Mouse (Mus musculus): ENCODE data around the gene Josd1. TPM values are rescaled to one million over a fixed set of nuclear protein-coding genes. Genes with fewer than 3 reads are reported as not detected.

The Josd1 gene
- polyA plus RNA-seq, 1 experiment from 2014 or later, result 15.3 TPM

- Histone ChIP-seq H3K27ac (ENCODE audit: low read length) (no peak overlapping the region), H3K9ac (replicated peaks; ENCODE audit: low read depth, low read length) (no peak overlapping the region), H3K4me3 (ENCODE audit: low read depth, low read length) (no peak overlapping the region), H3K4me1 (ENCODE audit: control insufficient read depth, insufficient read depth, low read length) (no peaks in the 10 kb centered on the region), H3K36me3 (ENCODE audit: control insufficient read depth, insufficient read depth, low read length) (no peaks in the 10 kb centered on the region), H3K9me3 (ENCODE audit: control insufficient read depth, low read depth, low read length) (no peaks in the 10 kb centered on the region), H3K4me2 (replicated peaks; ENCODE audit: low read depth, low read length) (no peak overlapping the region), H3K27me3 (ENCODE audit: control insufficient read depth, insufficient read depth, low read length) (no peaks in the 10 kb centered on the region)
- ATAC-seq (ENCODE audit: insufficient number of reproducible peaks, insufficient read depth, low FRiP score, low read depth), result no peak
- WGBS, result 68% methylated on average over 2 of the region's 2 CpGs
Measured at GRCm38 (mm10) chr15:79645483-79645882, 42.2 kb downstream of the Josd1 start.

- H3K9ac ChIP-seq (replicated peaks; ENCODE audit: low read depth, low read length), result no peak overlapping the region
- no peak overlapping the region for H3K4me3 ChIP-seq (ENCODE audit: low read depth, low read length)
- 53% methylated on average over 12 of the region's 12 CpGs for WGBS
- no peaks in the 10 kb centered on the region for H3K4me1 ChIP-seq (ENCODE audit: control insufficient read depth, insufficient read depth, low read length)
- H3K9me3 ChIP-seq (ENCODE audit: control insufficient read depth, low read depth, low read length), result no peaks in the 10 kb centered on the region
- no peak overlapping the region for H3K27ac ChIP-seq (ENCODE audit: low read length)
- H3K27me3 ChIP-seq (ENCODE audit: control insufficient read depth, insufficient read depth, low read length), result no peaks in the 10 kb centered on the region
- no peak overlapping the region for H3K4me2 ChIP-seq (replicated peaks; ENCODE audit: low read depth, low read length)
- H3K36me3 ChIP-seq (ENCODE audit: control insufficient read depth, insufficient read depth, low read length), result no peaks in the 10 kb centered on the region
- ATAC-seq (ENCODE audit: insufficient number of reproducible peaks, insufficient read depth, low FRiP score, low read depth), result no peak
Measured at GRCm38 (mm10) chr15:79641135-79641817, 46.4 kb downstream of the Josd1 start.

GRCm38 (mm10) chr15:79630471-79630870 is 57.2 kb downstream of the Josd1 start:
- Histone ChIP-seq H3K9me3 (ENCODE audit: control insufficient read depth, low read depth, low read length) (no peaks in the 10 kb centered on the region), H3K4me2 (replicated peaks; ENCODE audit: low read depth, low read length) (no peak overlapping the region), H3K4me1 (ENCODE audit: control insufficient read depth, insufficient read depth, low read length) (no peaks in the 10 kb centered on the region), H3K9ac (replicated peaks; ENCODE audit: low read depth, low read length) (no peak overlapping the region), H3K27ac (ENCODE audit: low read length) (no peak overlapping the region), H3K27me3 (ENCODE audit: control insufficient read depth, insufficient read depth, low read length) (no peaks in the 10 kb centered on the region), H3K36me3 (ENCODE audit: control insufficient read depth, insufficient read depth, low read length) (no peaks in the 10 kb centered on the region), H3K4me3 (ENCODE audit: low read depth, low read length) (no peak overlapping the region)
- 60% methylated on average over 2 of the region's 2 CpGs for WGBS
- no peak for ATAC-seq (ENCODE audit: insufficient number of reproducible peaks, insufficient read depth, low FRiP score, low read depth)

Other genes with a start within 250 kb of the Josd1 start
- 64.3 and 70.3 TPM in 2 replicates for gene Csnk1e, start 232.4 kb downstream of the Josd1 start, polyA plus RNA-seq (2014; fragmentation: Nextera tagmentation; extraction: Ambion mirVana)
- gene Kcnj4, start 182.7 kb downstream of the Josd1 start, polyA plus RNA-seq (2014; fragmentation: Nextera tagmentation; extraction: Ambion mirVana), result not detected in 2 replicates
- gene Kdelr3, start 171.5 kb downstream of the Josd1 start, polyA plus RNA-seq (2014; fragmentation: Nextera tagmentation; extraction: Ambion mirVana), result 82.3 and 83.9 TPM in 2 replicates
- gene Ddx17, start 141.2 kb downstream of the Josd1 start, polyA plus RNA-seq (2014; fragmentation: Nextera tagmentation; extraction: Ambion mirVana), result 106 and 113 TPM in 2 replicates
- gene Dmc1, start 82.8 kb downstream of the Josd1 start, polyA plus RNA-seq (2014; fragmentation: Nextera tagmentation; extraction: Ambion mirVana), result 2.8 and 3.8 TPM in 2 replicates
- gene Fam227a, start 29.0 kb downstream of the Josd1 start, polyA plus RNA-seq (2014; fragmentation: Nextera tagmentation; extraction: Ambion mirVana), result 1.6 and 3.0 TPM in 2 replicates
- 45.0 and 49.5 TPM in 2 replicates for gene Cby1, start 28.7 kb downstream of the Josd1 start, polyA plus RNA-seq (2014; fragmentation: Nextera tagmentation; extraction: Ambion mirVana)
- gene Tomm22, start 17.1 kb downstream of the Josd1 start, polyA plus RNA-seq (2014; fragmentation: Nextera tagmentation; extraction: Ambion mirVana), result 236 and 237 TPM in 2 replicates
- gene Gtpbp1, start 2.9 kb upstream of the Josd1 start, polyA plus RNA-seq (2014; fragmentation: Nextera tagmentation; extraction: Ambion mirVana), result 24.7 and 27.2 TPM in 2 replicates
- gene Sun2, start 54.6 kb upstream of the Josd1 start, polyA plus RNA-seq (2014; fragmentation: Nextera tagmentation; extraction: Ambion mirVana), result 5.7 and 6.8 TPM in 2 replicates
- 58.1 and 60.7 TPM in 2 replicates for gene Dnal4, start 89.9 kb upstream of the Josd1 start, polyA plus RNA-seq (2014; fragmentation: Nextera tagmentation; extraction: Ambion mirVana)
- 2.6 and 2.7 TPM in 2 replicates for gene Nptxr, start 116.8 kb upstream of the Josd1 start, polyA plus RNA-seq (2014; fragmentation: Nextera tagmentation; extraction: Ambion mirVana)
- 0.77 and 1.3 TPM in 2 replicates for gene Npcd, start 146.3 kb upstream of the Josd1 start, polyA plus RNA-seq (2014; fragmentation: Nextera tagmentation; extraction: Ambion mirVana)
- gene Cbx6, start 146.8 kb upstream of the Josd1 start, polyA plus RNA-seq (2014; fragmentation: Nextera tagmentation; extraction: Ambion mirVana), result 38.7 and 40.4 TPM in 2 replicates
- gene Apobec3, start 203.7 kb upstream of the Josd1 start, polyA plus RNA-seq (2014; fragmentation: Nextera tagmentation; extraction: Ambion mirVana), result 17.4 and 18.4 TPM in 2 replicates